Mouse (Mus musculus) neural tube, embryonic 12.5 days (tissue): ENCODE results near the gene Ak4. TPM values are rescaled to one million over a fixed set of nuclear protein-coding genes. Genes with fewer than 3 reads are reported as not detected.

Source experiments
- ATAC-seq: fragments of 200-750 bp; cut with Nextera tagmentation; 2 replicates; pipeline ENCODE4 v1.8.0; 2017; ENCODE audit warnings: low read depth, mild to moderate bottlenecking, moderate TSS enrichment, moderate library complexity; ENCODE audit not compliant: low FRiP score
- H3K27ac ChIP-seq: fragments of 300-500 bp; sonication (generic); 2 replicates; pipeline ENCODE4 v1.5.1; 2016
- H3K27me3 ChIP-seq: fragments of 300-500 bp; sonication (generic); replicated peaks from 2 replicates; pipeline ENCODE4 v1.6.1; 2016; ENCODE audit warnings: mild to moderate bottlenecking
- H3K36me3 ChIP-seq: fragments of 300-500 bp; sonication (generic); 2 replicates; pipeline ENCODE4 v1.6.1; 2016; ENCODE audit warnings: mild to moderate bottlenecking
- H3K4me1 ChIP-seq: fragments of 300-500 bp; sonication (generic); 2 replicates; pipeline ENCODE4 v1.6.1; 2016
- H3K4me2 ChIP-seq: fragments of 300-500 bp; sonication (generic); replicated peaks from 2 replicates; pipeline ENCODE4 v1.6.1; 2016; ENCODE audit warnings: mild to moderate bottlenecking
- H3K4me3 ChIP-seq: fragments of 300-500 bp; sonication (generic); 2 replicates; pipeline ENCODE4 v1.5.1; 2016
- H3K9ac ChIP-seq: fragments of 300-500 bp; sonication (generic); 2 replicates; pipeline ENCODE4 v1.6.1; 2016; ENCODE audit warnings: mild to moderate bottlenecking
- H3K9me3 ChIP-seq: fragments of 300-500 bp; sonication (generic); 2 replicates; pipeline ENCODE4 v1.6.1; 2016; ENCODE audit warnings: mild to moderate bottlenecking
- WGBS: fragments of 180-500 bp; shearing (Covaris S2); methylation state at CpG from one replicate; pipeline ENCODE4 v1.1.7; 2016; 5-methylcytosine and 5-hydroxymethylcytosine counted together
- polyA plus RNA-seq: library from polyadenylated mRNA; unstranded; fragments of >200 nt; fragmentation: Nextera tagmentation; extraction: Ambion mirVana; gene quantifications from 2 replicates; pipeline ENCODE4 v1.2.1, GENCODE M21; 2016

Gene Ak4
- polyA plus RNA-seq, 1 experiment from 2014 or later = 10.4 TPM

DNA sequence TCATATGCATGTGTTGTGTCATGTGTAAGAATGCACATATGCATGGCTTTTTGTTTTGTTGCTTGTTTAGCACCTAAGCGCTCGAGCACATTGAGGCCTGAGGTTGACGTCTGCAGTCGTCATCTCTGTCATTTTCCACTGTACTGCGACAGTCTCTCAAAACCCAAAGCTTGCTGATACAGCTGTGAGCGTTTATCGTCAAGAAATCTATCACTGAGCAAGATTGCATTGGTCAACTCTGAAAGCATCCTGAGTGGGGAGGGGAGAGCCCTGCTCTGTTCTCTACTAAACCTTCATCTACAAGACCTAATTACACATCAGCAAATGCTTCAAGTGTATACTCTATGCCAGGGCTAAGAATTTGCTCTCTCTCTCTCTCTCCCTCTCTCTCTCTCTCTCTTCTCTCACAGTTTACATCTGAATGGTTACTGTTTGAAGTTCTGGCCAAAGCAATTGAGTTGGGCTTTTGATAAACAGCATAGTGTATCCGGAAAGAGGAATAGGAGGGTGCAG lies 24.0 kb upstream of the Ak4 start:
- Histone ChIP-seq H3K4me1 (no peaks in the 10 kb centered on the region), H3K27me3 (no peaks in the 10 kb centered on the region), H3K4me2 (no peak overlapping the region), H3K36me3 (no peaks in the 10 kb centered on the region), H3K9ac (no peak overlapping the region), H3K9me3 (no peaks in the 10 kb centered on the region), H3K4me3 (no peak overlapping the region), H3K27ac (no peak overlapping the region)
- WGBS = 92% methylated on average over 8 of the region's 8 CpGs
- no peak for ATAC-seq

DNA sequence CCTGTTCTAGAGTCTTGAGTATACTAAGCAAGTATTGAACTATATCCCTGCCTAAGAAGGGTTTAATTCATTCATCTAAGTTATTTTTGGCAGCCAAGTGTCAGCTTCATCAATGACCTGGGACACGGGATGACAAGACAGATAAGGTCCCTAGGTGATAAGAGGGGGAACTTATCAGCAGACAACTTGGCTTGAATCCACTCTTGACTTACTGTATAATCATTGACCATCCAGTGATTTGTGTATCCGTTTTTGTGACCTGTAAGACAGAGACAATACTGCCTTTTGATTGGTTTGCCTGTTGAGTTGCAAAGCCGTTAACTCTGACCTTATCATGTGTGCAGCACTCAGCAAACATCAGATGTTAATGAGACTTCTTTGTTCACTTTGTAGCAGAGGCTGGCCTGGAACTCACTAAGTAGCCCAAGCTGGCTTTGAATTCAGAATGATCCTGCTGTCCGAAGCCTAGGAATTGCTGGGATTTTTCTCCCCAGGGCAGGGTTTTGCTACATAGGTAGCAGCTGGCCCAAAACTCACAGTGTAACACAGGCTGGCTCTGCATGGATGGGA lies 19.0 kb upstream of the Ak4 start:
- H3K4me2 ChIP-seq = no peak overlapping the region
- no peaks in the 10 kb centered on the region for H3K36me3 ChIP-seq
- ATAC-seq = no peak
- no peaks in the 10 kb centered on the region for H3K27me3 ChIP-seq
- H3K9me3 ChIP-seq = no peaks in the 10 kb centered on the region
- no peak overlapping the region for H3K4me3 ChIP-seq
- H3K9ac ChIP-seq = no peak overlapping the region
- 86% methylated on average over 4 of the region's 4 CpGs for WGBS
- no peak overlapping the region for H3K27ac ChIP-seq
- no peaks in the 10 kb centered on the region for H3K4me1 ChIP-seq

- 84% methylated on average over 1 of the region's 1 CpGs for WGBS
- no peak overlapping the region for H3K4me2 ChIP-seq
- H3K27ac ChIP-seq = no peak overlapping the region
- H3K27me3 ChIP-seq = no peaks in the 10 kb centered on the region
- H3K9me3 ChIP-seq = no peaks in the 10 kb centered on the region
- no peak overlapping the region for H3K4me3 ChIP-seq
- no peaks in the 10 kb centered on the region for H3K36me3 ChIP-seq
- no peaks in the 10 kb centered on the region for H3K4me1 ChIP-seq
- no peak for ATAC-seq
- H3K9ac ChIP-seq = no peak overlapping the region
Measured at GRCm38 (mm10) chr4:101401945-101402344, 17.1 kb upstream of the Ak4 start.

DNA sequence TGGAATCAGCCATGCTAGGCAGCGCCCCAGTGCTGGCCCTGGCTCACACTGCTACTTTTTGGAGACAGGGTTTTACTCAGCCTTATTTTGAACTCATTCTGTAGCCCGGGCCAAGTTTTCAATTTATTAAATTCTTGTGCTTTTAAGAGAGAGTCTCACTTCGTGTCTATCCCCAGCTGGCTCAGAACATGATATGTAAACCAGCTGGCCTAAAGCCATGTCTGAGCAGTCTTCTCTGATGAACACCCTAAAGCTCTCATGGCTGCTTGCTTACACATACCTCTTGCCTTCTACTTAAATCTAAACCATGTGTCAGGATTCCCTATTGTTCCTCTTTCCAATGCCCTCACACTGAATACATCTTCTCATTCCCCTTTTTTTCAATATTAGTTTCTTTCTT lies 14.2 kb upstream of the Ak4 start:
- no peaks in the 10 kb centered on the region for H3K36me3 ChIP-seq
- no peak for ATAC-seq
- H3K27me3 ChIP-seq = no peaks in the 10 kb centered on the region
- H3K27ac ChIP-seq = no peak overlapping the region
- H3K4me1 ChIP-seq = no peaks in the 10 kb centered on the region
- WGBS = 86% methylated on average over 3 of the region's 3 CpGs
- no peaks in the 10 kb centered on the region for H3K9me3 ChIP-seq
- H3K9ac ChIP-seq = no peak overlapping the region
- H3K4me2 ChIP-seq = no peak overlapping the region
- no peak overlapping the region for H3K4me3 ChIP-seq

GRCm38 (mm10) chr4:101406411-101407196 lies 12.5 kb upstream of the Ak4 start:
- Histone ChIP-seq H3K4me1 (no peaks in the 10 kb centered on the region), H3K27me3 (no peaks in the 10 kb centered on the region), H3K9ac (no peak overlapping the region), H3K4me3 (no peak overlapping the region), H3K9me3 (no peaks in the 10 kb centered on the region), H3K4me2 (no peak overlapping the region), H3K36me3 (no peaks in the 10 kb centered on the region), H3K27ac (no peak overlapping the region)
- 87% methylated on average over 4 of the region's 4 CpGs for WGBS
- ATAC-seq = no peak

DNA sequence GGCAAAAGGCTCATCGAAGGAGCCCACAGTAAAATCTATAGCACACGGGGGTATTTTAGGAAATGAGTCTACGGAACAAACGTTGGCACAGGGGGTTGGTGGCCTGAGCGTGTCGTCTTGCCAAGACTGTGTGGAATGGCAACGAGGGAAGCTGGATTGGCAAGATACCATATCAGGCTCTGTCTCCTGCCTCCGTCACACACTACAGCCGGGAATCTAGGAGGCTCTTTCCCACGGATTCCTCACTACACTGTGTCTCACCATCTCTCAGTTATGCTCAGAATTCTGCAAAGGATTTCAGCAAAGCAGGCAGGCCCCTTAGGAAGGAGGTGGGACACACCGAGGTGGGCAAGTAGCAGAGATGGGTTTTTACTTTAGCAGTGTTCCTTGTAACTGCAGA lies 2.1 kb upstream of the Ak4 start:
- peaks cover 10% of the 10 kb centered on the region for H3K4me1 ChIP-seq

GRCm38 (mm10) chr4:101419911-101420880 lies 1.1 kb downstream of the Ak4 start:
- H3K9ac ChIP-seq = peak overlapping the region; percentile 78
- under 1% methylated on average over 86 of the region's 90 CpGs for WGBS

More for the DNA sequence above, 2.1 kb upstream of the Ak4 start:
- no peak for ATAC-seq
- H3K36me3 ChIP-seq = no peaks in the 10 kb centered on the region
- H3K4me2 ChIP-seq = no peak overlapping the region
- no peak overlapping the region for H3K27ac ChIP-seq
- WGBS = 86% methylated on average over 11 of the region's 11 CpGs
- H3K27me3 ChIP-seq = 0 out of 2 replicates have a peak, but pooled peaks cover 9% of the 10 kb centered on the region
- no peak overlapping the region for H3K9ac ChIP-seq
- no peak overlapping the region for H3K4me3 ChIP-seq
- no peaks in the 10 kb centered on the region for H3K9me3 ChIP-seq

DNA sequence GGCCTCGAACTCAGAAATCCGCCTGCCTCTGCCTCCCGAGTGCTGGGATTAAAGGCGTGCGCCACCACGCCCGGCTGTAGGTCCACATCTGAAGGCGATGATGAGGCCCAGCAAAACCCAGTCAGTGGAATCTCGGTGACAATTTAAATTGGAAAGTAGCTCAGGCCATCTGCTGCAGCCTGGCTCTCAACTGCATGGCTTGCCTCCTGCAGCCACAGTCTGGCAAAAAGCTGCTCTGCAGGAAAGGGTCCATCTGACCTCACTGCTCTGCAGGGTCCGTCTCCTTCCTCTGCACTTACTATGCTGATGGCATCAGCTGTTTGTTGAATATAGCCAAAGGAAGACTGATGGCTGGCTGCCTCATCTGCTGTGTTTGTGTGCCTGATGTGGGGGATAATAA lies 3.9 kb downstream of the Ak4 start:
- Histone ChIP-seq H3K9me3 (no peaks in the 10 kb centered on the region), H3K27ac (no peak overlapping the region), H3K4me3 (no peak overlapping the region), H3K4me1 (peaks cover 10% of the 10 kb centered on the region), H3K4me2 (no peak overlapping the region), H3K27me3 (0 out of 2 replicates have a peak, but pooled peaks cover 9% of the 10 kb centered on the region), H3K9ac (no peak overlapping the region), H3K36me3 (no peaks in the 10 kb centered on the region)
- no peak for ATAC-seq
- WGBS = 85% methylated on average over 10 of the region's 10 CpGs

More at GRCm38 (mm10) chr4:101419911-101420880, 1.1 kb downstream of the Ak4 start:
- peak overlapping the region; percentile 99 for H3K4me2 ChIP-seq
- ATAC-seq = peak; percentile 84
- H3K4me1 ChIP-seq = peaks cover 10% of the 10 kb centered on the region
- H3K4me3 ChIP-seq = peak overlapping the region; percentile 71
- no peaks in the 10 kb centered on the region for H3K9me3 ChIP-seq
- no peaks in the 10 kb centered on the region for H3K36me3 ChIP-seq
- H3K27me3 ChIP-seq = 0 out of 2 replicates have a peak, but pooled peaks cover 9% of the 10 kb centered on the region
- H3K27ac ChIP-seq = no peak overlapping the region

DNA sequence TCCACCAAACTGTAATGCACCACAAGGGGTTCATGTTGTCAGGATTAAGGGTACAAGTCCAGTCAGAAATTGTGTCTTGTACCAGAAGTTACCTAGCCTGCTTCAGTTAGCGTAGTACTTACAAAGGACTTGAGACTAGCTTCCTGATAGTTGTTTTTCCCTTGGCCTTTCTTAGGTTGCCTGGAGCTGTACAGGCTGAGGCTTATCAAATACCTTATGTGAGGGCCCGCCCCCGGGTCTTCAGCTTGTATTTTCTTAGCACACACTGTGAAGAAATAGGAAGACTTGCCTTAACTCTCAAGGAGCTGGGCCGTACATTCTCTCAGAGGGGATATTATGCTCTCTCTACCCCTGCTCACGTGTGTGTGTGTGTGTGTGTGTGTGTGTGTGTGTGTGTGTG lies 4.5 kb downstream of the Ak4 start:
- 88% methylated on average over 5 of the region's 5 CpGs for WGBS
- H3K9me3 ChIP-seq = no peaks in the 10 kb centered on the region
- ATAC-seq = no peak

GRCm38 (mm10) chr4:101424495-101424894 lies 5.4 kb downstream of the Ak4 start:
- 87% methylated on average over 3 of the region's 3 CpGs for WGBS
- no peak overlapping the region for H3K9ac ChIP-seq
- no peak overlapping the region for H3K27ac ChIP-seq
- ATAC-seq = no peak
- H3K4me2 ChIP-seq = no peak overlapping the region
- H3K36me3 ChIP-seq = no peaks in the 10 kb centered on the region
- H3K4me1 ChIP-seq = peaks cover 8% of the 10 kb centered on the region
- H3K9me3 ChIP-seq = no peaks in the 10 kb centered on the region
- H3K4me3 ChIP-seq = no peak overlapping the region
- 0 out of 2 replicates have a peak, but pooled peaks cover 6% of the 10 kb centered on the region for H3K27me3 ChIP-seq

More for the DNA sequence above, 4.5 kb downstream of the Ak4 start:
- 0 out of 2 replicates have a peak, but pooled peaks cover 9% of the 10 kb centered on the region for H3K27me3 ChIP-seq
- no peaks in the 10 kb centered on the region for H3K36me3 ChIP-seq
- no peak overlapping the region for H3K4me2 ChIP-seq
- no peak overlapping the region for H3K4me3 ChIP-seq
- no peak overlapping the region for H3K27ac ChIP-seq
- H3K4me1 ChIP-seq = peaks cover 10% of the 10 kb centered on the region
- H3K9ac ChIP-seq = no peak overlapping the region

DNA sequence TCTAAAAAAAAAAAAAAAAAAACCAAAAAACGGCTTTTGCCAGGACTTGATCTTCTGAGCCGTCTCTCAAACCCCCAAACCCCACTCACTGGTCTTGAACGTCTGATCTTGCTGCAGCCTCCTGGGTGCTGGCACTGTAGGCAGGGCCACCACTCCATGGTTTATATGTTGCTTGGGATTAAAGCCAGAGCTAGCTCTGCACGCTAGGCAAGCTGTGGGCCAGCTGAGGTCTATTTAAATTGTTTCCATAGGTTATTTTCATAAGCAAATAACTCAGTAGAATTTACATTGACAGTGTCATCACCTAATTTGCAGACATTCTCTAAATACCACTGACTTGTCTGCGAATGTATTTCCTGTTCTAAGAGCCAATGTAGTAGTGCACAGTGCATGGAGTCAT lies 6.0 kb downstream of the Ak4 start:
- WGBS = 79% methylated on average over 5 of the region's 5 CpGs
- 0 out of 2 replicates have a peak, but pooled peaks cover 5% of the 10 kb centered on the region for H3K27me3 ChIP-seq
- ATAC-seq = no peak
- H3K4me2 ChIP-seq = no peak overlapping the region
- no peaks in the 10 kb centered on the region for H3K36me3 ChIP-seq
- H3K4me1 ChIP-seq = peaks cover 8% of the 10 kb centered on the region
- H3K4me3 ChIP-seq = no peak overlapping the region
- no peak overlapping the region for H3K27ac ChIP-seq
- no peaks in the 10 kb centered on the region for H3K9me3 ChIP-seq
- no peak overlapping the region for H3K9ac ChIP-seq

DNA sequence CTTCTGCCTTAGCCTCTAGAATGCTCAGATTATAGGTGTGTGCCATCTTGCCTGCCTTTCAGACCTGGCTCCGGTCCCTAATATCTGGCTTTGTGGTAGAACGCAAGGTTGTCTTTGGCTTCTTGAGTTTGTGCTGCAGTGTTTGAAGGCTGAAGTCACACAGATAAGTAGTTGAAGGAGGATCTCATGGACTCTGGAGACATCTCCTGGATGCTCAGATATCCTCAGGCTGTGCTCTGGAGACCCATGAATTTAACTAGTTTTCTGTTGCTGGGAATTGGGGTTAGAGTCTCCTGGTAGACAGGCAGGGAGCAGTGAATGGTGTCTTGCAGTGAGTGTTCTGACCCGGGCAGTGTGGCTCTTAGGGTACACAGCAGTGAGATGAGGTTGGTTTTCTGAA lies 6.6 kb downstream of the Ak4 start:
- H3K9ac ChIP-seq = no peak overlapping the region
- WGBS = 93% methylated on average over 3 of the region's 3 CpGs

More for the DNA sequence above, 6.6 kb downstream of the Ak4 start:
- H3K4me2 ChIP-seq = no peak overlapping the region
- H3K4me1 ChIP-seq = peaks cover 3% of the 10 kb centered on the region; the same call in 1 of the 2 replicates
- no peaks in the 10 kb centered on the region for H3K9me3 ChIP-seq
- no peak overlapping the region for H3K4me3 ChIP-seq
- H3K27me3 ChIP-seq = no peaks in the 10 kb centered on the region
- ATAC-seq = no peak
- no peak overlapping the region for H3K27ac ChIP-seq
- no peaks in the 10 kb centered on the region for H3K36me3 ChIP-seq
